Mouse (Mus musculus) ES-CJ7 (cell line): ENCODE data around the gene Slc35b1.
"Not testable (repeated sequence)": the region's sequence is repeated elsewhere in the genome, so short reads cannot be mapped to it uniquely, and the experiment has no call there.

Source experiments
- DNase-seq: peaks from one replicate; pipeline ENCODE4 v3.0.0; 2011; ENCODE audit warnings: low read depth, low spot score

The Slc35b1 gene

GRCm38 (mm10) chr11:95394112-95394511, 9.6 kb downstream of the Slc35b1 start:
- no peak for DNase-seq

- DNase-seq, result no peak
Observed at GRCm38 (mm10) chr11:95396548-95396947, 12.1 kb downstream of the Slc35b1 start.

GRCm38 (mm10) chr11:95397843-95398835, 13.6 kb downstream of the Slc35b1 start:
- DNase-seq, result peak; percentile 72

GRCm38 (mm10) chr11:95399520-95400020, 15.1 kb downstream of the Slc35b1 start:
- DNase-seq, result no peak

GRCm38 (mm10) chr11:95401568-95401967, 17.1 kb downstream of the Slc35b1 start:
- no peak for DNase-seq

- no peak for DNase-seq
Observed at GRCm38 (mm10) chr11:95402196-95402595, 17.7 kb downstream of the Slc35b1 start.

GRCm38 (mm10) chr11:95402658-95403101, 18.2 kb downstream of the Slc35b1 start:
- no peak for DNase-seq

- DNase-seq, result no peak
Observed at GRCm38 (mm10) chr11:95403382-95404340, 19.2 kb downstream of the Slc35b1 start.

GRCm38 (mm10) chr11:95405771-95406170, 21.3 kb downstream of the Slc35b1 start:
- no peak for DNase-seq

GRCm38 (mm10) chr11:95406398-95406797, 21.9 kb downstream of the Slc35b1 start:
- not testable (repeated sequence) for DNase-seq

- no peak for DNase-seq
Observed at GRCm38 (mm10) chr11:95409450-95410112, 25.1 kb downstream of the Slc35b1 start.

- DNase-seq, result no peak
Observed at GRCm38 (mm10) chr11:95411453-95412013, 27.0 kb downstream of the Slc35b1 start.

- DNase-seq, result no peak
Observed at GRCm38 (mm10) chr11:95412615-95413014, 28.1 kb downstream of the Slc35b1 start.

- peak; percentile 96 for DNase-seq
Observed at GRCm38 (mm10) chr11:95413641-95414535, 29.4 kb downstream of the Slc35b1 start, which contains the start of gene Spop. Spop (plus strand) TSS chr11:95414080.

GRCm38 (mm10) chr11:95414536-95415161, 30.2 kb downstream of the Slc35b1 start:
- peak; percentile 99 for DNase-seq

- no peak for DNase-seq
Observed at GRCm38 (mm10) chr11:95415931-95416330, 31.4 kb downstream of the Slc35b1 start.

- no peak for DNase-seq
Observed at GRCm38 (mm10) chr11:95417341-95417740, 32.8 kb downstream of the Slc35b1 start.

GRCm38 (mm10) chr11:95420880-95421435, 36.5 kb downstream of the Slc35b1 start:
- no peak for DNase-seq

- peak; percentile 72 for DNase-seq
Observed at GRCm38 (mm10) chr11:95423505-95423904, 39.0 kb downstream of the Slc35b1 start.
